Mouse (Mus musculus) testis, adult 10 weeks (tissue): ENCODE data around the gene Synj1. TPM values are rescaled to one million over a fixed set of nuclear protein-coding genes. Genes with fewer than 3 reads are reported as not detected.

Experiments
- polyA plus RNA-seq: library from polyadenylated mRNA; stranded (reverse); fragments of 350-450 nt; fragmentation: Illumina TruSeq; extraction: RNeasy Lipid Tissue Mini Kit (QIAGEN cat#74804); gene quantifications from one replicate; pipeline ENCODE4 v1.2.3, GENCODE M21; 2014; ENCODE audit warnings: low read depth, low replicate concordance

The Synj1 gene
- 23.7 TPM for polyA plus RNA-seq

GRCm38 (mm10) chr16:91011021-91011683 is at the start of gene Synj1:
TSS of gene Synj1 (minus strand) at chr16:91011308.

DNA sequence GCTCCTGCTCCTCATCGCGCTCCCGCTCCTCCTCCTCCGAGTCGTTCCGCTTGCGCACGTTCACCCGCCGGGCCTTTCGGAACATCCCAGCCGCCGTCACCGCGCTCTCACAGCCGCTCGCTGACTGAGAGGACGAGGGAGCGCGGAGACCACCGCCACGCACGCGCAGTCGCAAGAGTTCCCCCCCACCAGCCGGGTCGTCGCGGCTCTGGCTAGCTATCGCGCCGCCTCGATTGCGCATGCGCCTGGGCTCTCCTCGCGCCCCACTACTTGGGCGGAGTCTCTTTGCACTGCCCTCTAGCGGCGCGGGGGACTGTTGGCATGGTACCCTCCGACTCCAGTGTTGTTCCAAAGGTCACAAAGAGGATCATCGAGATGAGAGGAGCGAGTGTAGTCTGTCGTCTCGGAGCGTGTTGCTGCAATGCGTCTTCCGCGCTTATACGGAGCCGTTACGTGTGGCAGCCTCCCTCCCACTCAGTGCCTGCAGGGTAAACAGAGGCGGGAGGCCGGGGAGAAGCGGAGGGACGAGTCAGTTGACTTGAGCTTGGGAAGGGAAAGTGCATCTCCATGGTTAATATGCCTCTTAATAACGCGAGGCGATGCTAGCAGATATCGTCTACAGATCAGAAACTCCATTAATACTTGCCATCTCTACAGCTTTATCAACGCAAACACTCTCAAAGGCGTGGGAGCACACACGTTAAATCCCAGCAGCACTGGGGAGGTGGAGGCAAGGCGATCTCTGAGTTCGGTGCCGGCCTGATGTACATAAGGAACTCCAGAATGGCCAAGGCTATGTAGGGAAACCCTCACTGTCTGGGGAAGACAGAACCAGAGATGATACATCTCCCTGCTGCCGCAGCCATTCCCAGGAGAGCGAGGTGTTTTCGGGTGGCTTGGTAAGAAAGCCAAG is 33.4 kb upstream of the Synj1 start, which contains the start of gene Paxbp1:
TSS of gene Paxbp1 (minus strand) at position 274 of the 913 bp plus-strand sequence.

GRCm38 (mm10) chr16:90934687-90935328 is 76.3 kb downstream of the Synj1 start, which contains the start of gene Cfap298:
TSS of gene Cfap298 (minus strand) at chr16:90935114.

Other genes with a start within 250 kb of the Synj1 start
- gene Urb1, start 200.9 kb downstream of the Synj1 start, polyA plus RNA-seq, result 29.9 TPM
- gene Eva1c, start 184.6 kb downstream of the Synj1 start, polyA plus RNA-seq, result 9.9 TPM
- 95.9 TPM for gene Cfap298, start 76.2 kb downstream of the Synj1 start, polyA plus RNA-seq
- gene Paxbp1, start 33.2 kb upstream of the Synj1 start, polyA plus RNA-seq, result 87.7 TPM
- gene 4932438H23Rik, start 83.8 kb upstream of the Synj1 start, polyA plus RNA-seq, result 13.6 TPM
- gene Olig2, start 214.1 kb upstream of the Synj1 start, polyA plus RNA-seq, result not detected